Mouse (Mus musculus) CH12.LX (cell line): ENCODE measurements at regions not wholly inside any gene's neighbourhood (a gene's known extent, or its start where the extent isn't known, plus 50 kb on each side); places are given as distances from the start of the nearest gene placed in this dataset.

Experiments used
- DNase-seq: peaks from one replicate; pipeline ENCODE4 v3.0.0-alpha.2; 2013; ENCODE audit errors: extremely low read depth
- H3K27ac ChIP-seq: 2 replicates; pipeline ENCODE4 v1.5.1; 2012; ENCODE audit warnings: low read depth, mild to moderate bottlenecking, control low read depth, moderate library complexity; ENCODE audit not compliant: insufficient read depth
- H3K27me3 ChIP-seq: replicated peaks from 2 replicates; pipeline ENCODE3; 2012; ENCODE audit warnings: inconsistent platforms
- H3K36me3 ChIP-seq, 2 experiments: replicated peaks in 1 of 2; 2 replicates each; pipeline versions ENCODE3 to v1.6.1; 2012; ENCODE audit warnings: inconsistent platforms in 1 of 2, low read length in 1 of 2, mild to moderate bottlenecking in 1 of 2, mixed read lengths in 1 of 2, moderate library complexity in 1 of 2; ENCODE audit not compliant: control insufficient read depth in 1 of 2, insufficient read depth in 1 of 2
- H3K4me1 ChIP-seq, 2 experiments: 2 replicates each; pipeline ENCODE4 v1.6.1; 2012; ENCODE audit warnings: inconsistent platforms in 1 of 2, moderate library complexity in 1 of 2; ENCODE audit not compliant: insufficient read depth in 2 of 2, control insufficient read depth in 1 of 2
- H3K4me2 ChIP-seq: 2 replicates; pipeline ENCODE4 v1.6.1; 2012; ENCODE audit warnings: low read depth, mild to moderate bottlenecking, control low read depth; ENCODE audit not compliant: poor library complexity, insufficient read depth, severe bottlenecking
- H3K4me3 ChIP-seq, 3 experiments: fragments of 150-350 bp in 1 of 3; sonication (generic) in 1 of 3; replicated peaks in 1 of 3; 2 replicates each; pipeline versions ENCODE3 to v1.5.1; 2011 to 2012; ENCODE audit warnings: low read depth in 2 of 3, low read length in 2 of 3, mild to moderate bottlenecking in 2 of 3, moderate library complexity in 2 of 3, control low read depth in 1 of 3, improper control_type of control experiment in 1 of 3, inconsistent platforms in 1 of 3, mixed read lengths in 1 of 3; ENCODE audit not compliant: poor library complexity in 1 of 3
- H3K79me2 ChIP-seq: replicated peaks from 2 replicates; pipeline ENCODE4 v1.6.1; 2012; ENCODE audit warnings: mild to moderate bottlenecking, moderate library complexity; ENCODE audit not compliant: control insufficient read depth, poor library complexity, insufficient read depth, severe bottlenecking; ENCODE audit errors: extremely low read depth
- H3K9ac ChIP-seq: 2 replicates; pipeline ENCODE4 v1.6.1; 2012; ENCODE audit warnings: low read depth, mild to moderate bottlenecking, control low read depth, moderate library complexity; ENCODE audit not compliant: insufficient read depth
- H3K9me3 ChIP-seq: replicated peaks from 2 replicates; pipeline ENCODE3; 2012; ENCODE audit warnings: low read length, inconsistent platforms, mixed read lengths
- CHD1 ChIP-seq: IDR thresholded peaks from 2 replicates; pipeline ENCODE4 v1.6.1; 2012; ENCODE audit warnings: low read depth, low read length, improper control_type of control experiment, inconsistent platforms
- ELF1 ChIP-seq: IDR thresholded peaks from 2 replicates; pipeline ENCODE4 v1.6.1; 2014; ENCODE audit warnings: low read depth, mild to moderate bottlenecking, inconsistent platforms, low read length, improper control_type of control experiment
- EP300 ChIP-seq: IDR thresholded peaks from 2 replicates; pipeline ENCODE4 v1.6.1; 2011; ENCODE audit warnings: low read length, improper control_type of control experiment
- HCFC1 ChIP-seq: IDR thresholded peaks from 2 replicates; pipeline ENCODE4 v1.6.1; 2012; ENCODE audit warnings: low read depth, mild to moderate bottlenecking, inconsistent platforms, low read length, improper control_type of control experiment
- IRF4 ChIP-seq: IDR thresholded peaks from 2 replicates; pipeline ENCODE4 v1.6.1; 2014; ENCODE audit warnings: low read depth, mild to moderate bottlenecking, inconsistent platforms, low read length, improper control_type of control experiment
- JUND ChIP-seq: conservative IDR thresholded peaks from 2 replicates; pipeline ENCODE4 v1.6.1; 2011; ENCODE audit warnings: low read depth, low read length, improper control_type of control experiment
- MAFK ChIP-seq: IDR thresholded peaks from 2 replicates; pipeline ENCODE4 v1.6.1; 2011; ENCODE audit warnings: low read length, improper control_type of control experiment; ENCODE audit not compliant: insufficient replicate concordance
- MAX ChIP-seq: IDR thresholded peaks from 2 replicates; pipeline ENCODE4 v1.6.1; 2011; ENCODE audit warnings: low read length, improper control_type of control experiment
- POLR2AphosphoS2 ChIP-seq: IDR thresholded peaks from 2 replicates; pipeline ENCODE4 v1.6.1; 2011; ENCODE audit warnings: low read depth, low read length, improper control_type of control experiment
- RCOR1 ChIP-seq: conservative IDR thresholded peaks from 2 replicates; pipeline ENCODE4 v1.6.1; 2012; ENCODE audit warnings: low read depth, mild to moderate bottlenecking, inconsistent platforms, low read length, improper control_type of control experiment
- SMC3 ChIP-seq: IDR thresholded peaks from 2 replicates; pipeline ENCODE4 v1.6.1; 2011; ENCODE audit warnings: low read depth, low read length, improper control_type of control experiment
- USF1 ChIP-seq: IDR thresholded peaks from 2 replicates; pipeline ENCODE4 v1.6.1; 2014; ENCODE audit warnings: low read depth, mild to moderate bottlenecking, inconsistent platforms, low read length, improper control_type of control experiment
- ZKSCAN1 ChIP-seq: IDR thresholded peaks from 2 replicates; pipeline ENCODE4 v1.6.1; 2012; ENCODE audit warnings: low read depth, inconsistent platforms, low read length, improper control_type of control experiment, borderline replicate concordance
- ZMIZ1 ChIP-seq: IDR thresholded peaks from 2 replicates; pipeline ENCODE4 v1.6.1; 2012; ENCODE audit warnings: low read depth, mild to moderate bottlenecking, inconsistent platforms, low read length, improper control_type of control experiment
- dilution Hi-C: fragments of 300-500 bp; cut with MboI; formaldehyde crosslinking; loops from 2 replicates; pipeline ENCODE4 v1.14.3; 2020; ENCODE audit warnings: low sequenced_read_pairs; ENCODE audit not compliant: extremely low pct_unique_long_range_greater_than_20kb, extremely low pct_ligation_motif_present
- in situ Hi-C: fragments of 300-500 bp; cut with MboI; formaldehyde crosslinking; loops from 3 replicates; pipeline ENCODE4 v1.14.3; 2019; ENCODE audit warnings: low sequenced_read_pairs, low pct_ligation_motif_present, low pct_unique_long_range_greater_than_20kb, mixed read lengths

- DNase-seq, result no peak
- no peak overlapping the region for H3K9ac ChIP-seq
- peaks cover 9% of the 10 kb centered on the region for H3K9me3 ChIP-seq
- TF ChIP-seq POLR2AphosphoS2 (no peak), ZKSCAN1 (no peak), CHD1 (no peak), HCFC1 (no peak), ELF1 (no peak), RCOR1 (no peak), MAX (no peak), MAFK (no peak)
- H3K4me2 ChIP-seq, result no peak overlapping the region
- H3K4me3 ChIP-seq, result no peak overlapping the region
- no peaks in the 10 kb centered on the region for H3K79me2 ChIP-seq
- in situ Hi-C loops (no loop called here), dilution Hi-C loops (no loop called here)
- peaks cover 5 to 14% of the 10 kb centered on the region in 2 experiments; a peak in 3 of 4 replicates for H3K4me1 ChIP-seq
- no peak overlapping the region for H3K27ac ChIP-seq
- H3K27me3 ChIP-seq, result no peaks in the 10 kb centered on the region
- H3K36me3 ChIP-seq, result no peaks in the 10 kb centered on the region
These were observed 160.9 kb upstream of the Foxn2 start for GRCm38 (mm10) chr17:88279656-88280055.

- TF ChIP-seq SMC3, result no peak
- TF ChIP-seq USF1, result no peak
- no peak for TF ChIP-seq JUND
- TF ChIP-seq MAFK, result no peak
- TF ChIP-seq CHD1, result no peak
- no peak overlapping the region for H3K9ac ChIP-seq
- H3K27ac ChIP-seq, result no peak overlapping the region
- in situ Hi-C loops (no loop called here), dilution Hi-C loops (no loop called here)
- peaks cover 9% of the 10 kb centered on the region for H3K9me3 ChIP-seq
- peaks cover 5 to 10% of the 10 kb centered on the region in 2 experiments; a peak in 3 of 4 replicates for H3K4me1 ChIP-seq
- H3K36me3 ChIP-seq, result no peaks in the 10 kb centered on the region
- DNase-seq, result no peak
- no peaks in the 10 kb centered on the region for H3K27me3 ChIP-seq
- no peak overlapping the region for H3K4me3 ChIP-seq
- H3K79me2 ChIP-seq, result no peaks in the 10 kb centered on the region
- no peak overlapping the region for H3K4me2 ChIP-seq
These were observed 157.8 kb upstream of the Foxn2 start for GRCm38 (mm10) chr17:88282711-88283110.

- H3K27me3 ChIP-seq, result no peaks in the 10 kb centered on the region
- no peaks in the 10 kb centered on the region for H3K79me2 ChIP-seq
- in situ Hi-C loops, result no loop called here
- no peak overlapping the region for H3K4me2 ChIP-seq
- peaks cover 14% of the 10 kb centered on the region for H3K9me3 ChIP-seq
- no peaks in the 10 kb centered on the region for H3K36me3 ChIP-seq
- TF ChIP-seq ZMIZ1 (no peak), IRF4 (peak; percentile 41; the same call in 1 of the 2 replicates), POLR2AphosphoS2 (no peak), EP300 (peak; percentile 58; the same call in 1 of the 2 replicates)
- H3K27ac ChIP-seq, result no peak overlapping the region
- dilution Hi-C loops, result no loop called here
- H3K9ac ChIP-seq, result no peak overlapping the region
- DNase-seq, result no peak
- no peak overlapping the region for H3K4me3 ChIP-seq
- peaks cover 5 to 10% of the 10 kb centered on the region in 2 experiments; a peak in 3 of 4 replicates for H3K4me1 ChIP-seq
These were observed 156.0 kb upstream of the Foxn2 start for GRCm38 (mm10) chr17:88284477-88284876.
